Mouse (Mus musculus): Measurements from ENCODE around the gene Smgc. TPM values are rescaled to one million over a fixed set of nuclear protein-coding genes. Genes with fewer than 3 reads are reported as not detected.
"Not testable (repeated sequence)": the region's sequence is repeated elsewhere in the genome, so short reads cannot be mapped to it uniquely, and the experiment has no call there.

The Smgc gene
- not detected in 2 replicates for polyA plus RNA-seq (2015; fragmentation: Nextera tagmentation; extraction: Ambion mirVana)

DNA sequence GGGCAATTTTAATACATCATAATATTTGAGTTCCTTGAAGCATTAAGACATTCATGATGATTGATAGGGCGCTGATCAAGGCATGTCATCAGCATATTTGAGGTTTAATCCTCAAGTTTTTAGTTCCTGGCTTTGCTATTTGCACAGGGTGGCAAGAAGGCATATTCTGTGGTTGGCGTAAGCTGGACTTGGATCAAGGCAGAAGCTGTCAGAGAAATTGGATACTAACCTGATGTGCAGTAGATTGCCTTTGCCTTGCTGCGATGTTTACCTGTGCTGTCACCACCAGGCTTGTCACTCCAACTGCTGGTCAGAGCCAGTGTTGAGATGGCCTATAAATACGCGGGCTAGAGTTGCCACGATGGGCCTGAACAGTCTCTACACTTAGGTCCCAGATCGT is at the start of gene Smgc:
Gene Smgc (plus strand): TSS at position 301 of the 400 bp plus-strand sequence.
- H3K36me3 ChIP-seq (ENCODE audit: control insufficient read depth, insufficient read depth), result no peaks in the 10 kb centered on the region
- H3K9ac ChIP-seq (ENCODE audit: low read length), result no peak within 1 kb of the TSS
- H3K4me2 ChIP-seq (ENCODE audit: low read depth, low read length), result no peak within 1 kb of the TSS
- 77% methylated on average over 7 of the region's 7 CpGs for WGBS
- H3K4me3 ChIP-seq (ENCODE audit: low read length), result no peak within 1 kb of the TSS
- ATAC-seq (replicated peaks; ENCODE audit: extremely low read depth, insufficient read depth, low FRiP score), result no peak
- H3K27ac ChIP-seq (ENCODE audit: low read length), result no peak within 1 kb of the TSS
- H3K27me3 ChIP-seq (ENCODE audit: control insufficient read depth, insufficient read depth, low read length), result no peaks in the 10 kb centered on the region
- no peaks in the 10 kb centered on the region for H3K9me3 ChIP-seq (replicated peaks; ENCODE audit: control insufficient read depth, low read length)
- no peaks in the 10 kb centered on the region for H3K4me1 ChIP-seq (ENCODE audit: control insufficient read depth, insufficient read depth, low read length)

GRCm38 (mm10) chr15:91788338-91788737 is 49.7 kb upstream of the Smgc start:
- Histone ChIP-seq H3K27me3 (ENCODE audit: control insufficient read depth, insufficient read depth, low read length) (no peaks in the 10 kb centered on the region), H3K4me1 (ENCODE audit: control insufficient read depth, insufficient read depth, low read length) (0 out of 2 replicates have a peak, but pooled peaks cover 2% of the 10 kb centered on the region), H3K36me3 (ENCODE audit: control insufficient read depth, insufficient read depth) (peaks cover 2% of the 10 kb centered on the region; the same call in 1 of the 2 replicates), H3K4me3 (ENCODE audit: low read length) (no peak overlapping the region), H3K4me2 (ENCODE audit: low read depth, low read length) (no peak overlapping the region), H3K9ac (ENCODE audit: low read length) (no peak overlapping the region), H3K9me3 (replicated peaks; ENCODE audit: control insufficient read depth, low read length) (no peaks in the 10 kb centered on the region), H3K27ac (ENCODE audit: low read length) (no peak overlapping the region)
- WGBS, result 79% methylated on average over 11 of the region's 11 CpGs
- no peak for ATAC-seq (replicated peaks; ENCODE audit: extremely low read depth, insufficient read depth, low FRiP score)

DNA sequence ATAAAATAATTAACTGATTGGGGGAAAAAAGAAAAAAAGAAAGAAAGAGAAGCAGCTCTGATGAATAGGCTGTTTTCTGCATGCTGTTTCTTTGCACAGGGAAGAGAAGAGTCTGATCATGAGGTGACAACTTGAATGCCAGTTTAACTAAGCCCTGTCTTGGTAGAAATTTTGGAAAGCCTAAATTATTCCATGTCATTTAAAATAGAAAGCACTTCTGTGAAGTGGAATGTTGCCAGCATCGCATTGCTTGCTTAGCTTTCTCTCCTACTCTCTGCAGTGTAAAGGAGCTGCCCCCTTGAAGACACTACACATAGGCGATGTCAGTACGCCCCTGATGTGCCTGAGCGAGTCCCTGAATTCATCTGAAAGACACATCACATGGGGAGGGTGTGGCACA is 31.6 kb upstream of the Smgc start:
- 61% methylated on average over 4 of the region's 4 CpGs for WGBS
- 0 out of 2 replicates have a peak, but pooled peaks cover 10% of the 10 kb centered on the region for H3K36me3 ChIP-seq (ENCODE audit: control insufficient read depth, insufficient read depth)
- H3K9me3 ChIP-seq (replicated peaks; ENCODE audit: control insufficient read depth, low read length), result no peaks in the 10 kb centered on the region
- no peak overlapping the region for H3K4me3 ChIP-seq (ENCODE audit: low read length)
- H3K9ac ChIP-seq (ENCODE audit: low read length), result no peak overlapping the region
- no peaks in the 10 kb centered on the region for H3K4me1 ChIP-seq (ENCODE audit: control insufficient read depth, insufficient read depth, low read length)
- no peak overlapping the region for H3K27ac ChIP-seq (ENCODE audit: low read length)
- H3K27me3 ChIP-seq (ENCODE audit: control insufficient read depth, insufficient read depth, low read length), result no peaks in the 10 kb centered on the region
- ATAC-seq (replicated peaks; ENCODE audit: extremely low read depth, insufficient read depth, low FRiP score), result no peak
- no peak overlapping the region for H3K4me2 ChIP-seq (ENCODE audit: low read depth, low read length)

DNA sequence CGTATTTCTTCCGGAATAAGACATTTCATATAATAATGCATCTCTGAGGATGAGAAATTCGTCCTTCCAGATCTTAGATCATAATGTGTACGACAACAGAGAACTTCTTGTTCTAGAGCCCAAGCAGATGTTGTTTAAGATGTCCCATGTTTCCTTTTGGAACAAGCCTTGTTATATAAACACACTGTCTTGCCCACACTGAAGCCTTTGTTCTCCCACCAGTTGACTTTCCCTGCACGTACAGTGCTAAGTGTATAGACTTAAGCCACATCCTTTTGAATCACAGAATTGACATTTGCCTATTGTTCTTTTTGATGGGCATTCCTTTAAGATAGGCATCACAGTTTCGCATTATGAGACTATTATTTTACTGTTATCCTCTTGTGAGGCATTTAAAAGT is 2.7 kb upstream of the Smgc start:
- no peak overlapping the region for H3K4me3 ChIP-seq (ENCODE audit: low read length)
- no peaks in the 10 kb centered on the region for H3K27me3 ChIP-seq (ENCODE audit: control insufficient read depth, insufficient read depth, low read length)
- H3K4me2 ChIP-seq (ENCODE audit: low read depth, low read length), result no peak overlapping the region
- 69% methylated on average over 6 of the region's 6 CpGs for WGBS
- no peak overlapping the region for H3K27ac ChIP-seq (ENCODE audit: low read length)
- no peaks in the 10 kb centered on the region for H3K9me3 ChIP-seq (replicated peaks; ENCODE audit: control insufficient read depth, low read length)
- no peak overlapping the region for H3K9ac ChIP-seq (ENCODE audit: low read length)
- ATAC-seq (replicated peaks; ENCODE audit: extremely low read depth, insufficient read depth, low FRiP score), result no peak
- H3K36me3 ChIP-seq (ENCODE audit: control insufficient read depth, insufficient read depth), result no peaks in the 10 kb centered on the region
- no peaks in the 10 kb centered on the region for H3K4me1 ChIP-seq (ENCODE audit: control insufficient read depth, insufficient read depth, low read length)

DNA sequence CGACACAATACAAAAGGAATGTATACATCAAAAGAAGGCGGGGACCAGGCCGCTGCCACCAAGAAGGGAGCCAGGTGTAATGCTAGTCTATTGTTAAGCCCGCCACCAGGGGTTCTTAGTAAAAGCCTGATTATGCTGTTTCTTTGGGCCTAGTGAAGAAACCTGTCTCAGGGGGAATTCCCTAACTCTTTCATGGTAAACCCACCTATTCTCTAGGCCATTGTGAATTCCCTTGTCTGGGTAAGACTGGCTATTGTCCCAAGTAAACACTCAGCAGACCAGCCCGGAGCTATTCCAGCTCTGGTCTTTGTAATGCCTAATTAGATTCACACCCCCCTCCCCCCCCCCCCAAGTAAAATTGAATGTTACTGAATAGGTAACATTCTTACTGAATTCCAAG is 26.1 kb downstream of the Smgc start:
- 37% methylated on average over 5 of the region's 5 CpGs for WGBS

GRCm38 (mm10) chr15:91900245-91900644 is 62.2 kb downstream of the Smgc start:
- no peaks in the 10 kb centered on the region for H3K36me3 ChIP-seq (ENCODE audit: control insufficient read depth, insufficient read depth)
- 0 out of 2 replicates have a peak, but pooled peaks cover 6% of the 10 kb centered on the region for H3K9me3 ChIP-seq (replicated peaks; ENCODE audit: control insufficient read depth, low read length)
- 60% methylated on average over 6 of the region's 6 CpGs for WGBS
- H3K4me2 ChIP-seq (ENCODE audit: low read depth, low read length), result no peak overlapping the region
- no peak overlapping the region for H3K27ac ChIP-seq (ENCODE audit: low read length)
- H3K9ac ChIP-seq (ENCODE audit: low read length), result no peak overlapping the region
- ATAC-seq (replicated peaks; ENCODE audit: extremely low read depth, insufficient read depth, low FRiP score), result no peak
- H3K4me3 ChIP-seq (ENCODE audit: low read length), result no peak overlapping the region
- H3K4me1 ChIP-seq (ENCODE audit: control insufficient read depth, insufficient read depth, low read length), result no peaks in the 10 kb centered on the region
- no peaks in the 10 kb centered on the region for H3K27me3 ChIP-seq (ENCODE audit: control insufficient read depth, insufficient read depth, low read length)

More for the DNA sequence above, 26.1 kb downstream of the Smgc start:
- not testable (repeated sequence) for H3K9me3 ChIP-seq (replicated peaks; ENCODE audit: control insufficient read depth, low read length); H3K4me3 ChIP-seq (ENCODE audit: low read length); H3K9ac ChIP-seq (ENCODE audit: low read length); H3K27me3 ChIP-seq (ENCODE audit: control insufficient read depth, insufficient read depth, low read length); ATAC-seq (replicated peaks; ENCODE audit: extremely low read depth, insufficient read depth, low FRiP score); H3K36me3 ChIP-seq (ENCODE audit: control insufficient read depth, insufficient read depth); H3K27ac ChIP-seq (ENCODE audit: low read length); H3K4me1 ChIP-seq (ENCODE audit: control insufficient read depth, insufficient read depth, low read length); H3K4me2 ChIP-seq (ENCODE audit: low read depth, low read length)

DNA sequence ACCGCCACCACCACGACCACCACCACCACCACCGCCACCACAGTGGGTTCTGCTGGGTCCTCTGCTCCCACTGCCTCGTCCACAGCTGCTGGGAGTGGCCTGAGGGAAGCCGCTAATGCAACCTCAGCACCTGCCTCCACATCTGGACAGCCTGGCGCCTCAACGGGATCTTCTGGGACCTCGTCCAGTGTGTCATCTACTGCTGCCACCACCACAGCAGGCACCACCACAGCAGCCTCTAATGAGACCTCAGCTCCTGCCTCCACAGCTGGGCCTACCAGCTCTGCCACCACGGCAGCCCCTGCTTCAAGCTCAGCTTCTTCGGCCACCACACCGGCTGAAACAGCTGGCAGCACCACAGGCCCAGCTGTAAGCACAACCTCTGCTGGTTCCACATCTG is 69.0 kb downstream of the Smgc start:
- 80% methylated on average over 1 of the region's 11 CpGs for WGBS
- H3K27me3 ChIP-seq (ENCODE audit: control insufficient read depth, insufficient read depth, low read length); ATAC-seq (replicated peaks; ENCODE audit: extremely low read depth, insufficient read depth, low FRiP score); H3K27ac ChIP-seq (ENCODE audit: low read length); H3K36me3 ChIP-seq (ENCODE audit: control insufficient read depth, insufficient read depth); H3K4me1 ChIP-seq (ENCODE audit: control insufficient read depth, insufficient read depth, low read length); H3K9me3 ChIP-seq (replicated peaks; ENCODE audit: control insufficient read depth, low read length); H3K4me3 ChIP-seq (ENCODE audit: low read length); H3K4me2 ChIP-seq (ENCODE audit: low read depth, low read length); H3K9ac ChIP-seq (ENCODE audit: low read length): not testable (repeated sequence)

Other genes with a start within 250 kb of the Smgc start
- 3.9 and 4.3 TPM in 2 replicates for gene Lrrk2, start 165.1 kb upstream of the Smgc start, polyA plus RNA-seq (2015; fragmentation: Nextera tagmentation; extraction: Ambion mirVana)
- gene Cntn1, start 212.9 kb downstream of the Smgc start, polyA plus RNA-seq (2015; fragmentation: Nextera tagmentation; extraction: Ambion mirVana), result 0.17 and 0.29 TPM in 2 replicates